Mouse (Mus musculus) erythroid progenitor cell, adult 5-6 weeks (primary cell): ENCODE measurements around the gene Cyp26c1. TPM values are rescaled to one million over a fixed set of nuclear protein-coding genes. Genes with fewer than 3 reads are reported as not detected.

Source experiments
- total RNA-seq, 2 experiments: library from RNA; stranded (forward) in 1 of 2; stranded (reverse) in 1 of 2; fragments of 150-400 nt in 1 of 2; fragments of 186-747, 209-891 nt in 1 of 2; gene quantifications; 2 replicates each; pipeline versions ENCODE4 v1.2.3 to v1.2.4; 2015 to 2017; ENCODE audit warnings: low replicate concordance in 2 of 2

Gene Cyp26c1
- total RNA-seq, 2 experiments from 2014 or later, result not detected

Other genes starting within 250 kb of the Cyp26c1 start
- 26.3 and 32.7 TPM in 2 replicates for gene Exoc6, start 135.2 kb upstream of the Cyp26c1 start, total RNA-seq (2015; ENCODE audit: low replicate concordance)
- gene Exoc6, start 135.2 kb upstream of the Cyp26c1 start, total RNA-seq (2017; ENCODE audit: low replicate concordance), result 39.3 and 39.6 TPM in 2 replicates
- gene Cyp26a1, start 12.2 kb downstream of the Cyp26c1 start, total RNA-seq (2015; ENCODE audit: low replicate concordance), result 1.3 TPM in 1 of 2 replicates, not detected in the other
- gene Cyp26a1, start 12.2 kb downstream of the Cyp26c1 start, total RNA-seq (2017; ENCODE audit: low replicate concordance), result not detected in 2 replicates